Mouse (Mus musculus) limb, embryonic 14.5 days (tissue): Measurements from ENCODE around the gene Lin28a. TPM values are rescaled to one million over a fixed set of nuclear protein-coding genes. Genes with fewer than 3 reads are reported as not detected.
A peak's percentile ranks its signal among the peaks of the same experiment; 100 is the strongest.

Experiments used
- ATAC-seq: fragments of 200-750 bp; cut with Nextera tagmentation; 2 replicates; pipeline ENCODE4 v1.8.0; 2017; ENCODE audit warnings: low read depth, moderate number of reproducible peaks, moderate TSS enrichment; ENCODE audit not compliant: low FRiP score
- DNase-seq: peaks from one replicate; pipeline ENCODE4 v3.0.0-alpha.2; 2015; ENCODE audit warnings: low spot score
- H3K27ac ChIP-seq: fragments of 300-500 bp; sonication (generic); replicated peaks from 2 replicates; pipeline ENCODE4 v1.5.1; 2014; ENCODE audit warnings: low read depth, mild to moderate bottlenecking, low read length, moderate library complexity, mixed read lengths
- H3K27me3 ChIP-seq: fragments of 300-500 bp; sonication (generic); 2 replicates; pipeline ENCODE4 v1.6.1; 2014; ENCODE audit warnings: low read length, mixed read lengths; ENCODE audit not compliant: control insufficient read depth, insufficient read depth
- H3K36me3 ChIP-seq: fragments of 300-500 bp; sonication (generic); 2 replicates; pipeline ENCODE4 v1.6.1; 2014; ENCODE audit warnings: mild to moderate bottlenecking, low read length, moderate library complexity, mixed read lengths; ENCODE audit not compliant: control insufficient read depth, insufficient read depth
- H3K4me1 ChIP-seq: fragments of 300-500 bp; sonication (generic); 2 replicates; pipeline ENCODE4 v1.6.1; 2014; ENCODE audit warnings: antibody characterized with exemption, low read length, mixed read lengths; ENCODE audit not compliant: control insufficient read depth, insufficient read depth
- H3K4me2 ChIP-seq: fragments of 300-500 bp; sonication (generic); replicated peaks from 2 replicates; pipeline ENCODE4 v1.6.1; 2014; ENCODE audit warnings: low read depth, mild to moderate bottlenecking, low read length, moderate library complexity; ENCODE audit not compliant: severe bottlenecking
- H3K4me3 ChIP-seq: fragments of 300-500 bp; sonication (generic); replicated peaks from 2 replicates; pipeline ENCODE4 v1.5.1; 2014; ENCODE audit warnings: low read length
- H3K9ac ChIP-seq: fragments of 300-500 bp; sonication (generic); 2 replicates; pipeline ENCODE4 v1.6.1; 2014; ENCODE audit warnings: mild to moderate bottlenecking, low read depth, low read length, moderate library complexity; ENCODE audit not compliant: severe bottlenecking
- H3K9me3 ChIP-seq: fragments of 300-500 bp; sonication (generic); 2 replicates; pipeline ENCODE4 v1.6.1; 2016; ENCODE audit warnings: low read length; ENCODE audit not compliant: control insufficient read depth
- POLR2A ChIP-seq: fragments of 200-500 bp; IDR thresholded peaks from 2 replicates; pipeline ENCODE4 v1.8.0; 2012; ENCODE audit warnings: inconsistent platforms, mild to moderate bottlenecking, moderate library complexity, borderline replicate concordance; ENCODE audit not compliant: insufficient read depth, insufficient read length; ENCODE audit errors: extremely low read depth
- WGBS: fragments of 180-500 bp; shearing (Covaris S2); extraction: QIAGEN DNeasy Blood & Tissue Kit; methylation state at CpG from one replicate; pipeline ENCODE4 v1.1.7; 2014; 5-methylcytosine and 5-hydroxymethylcytosine counted together
- polyA plus RNA-seq, 2 experiments: library from polyadenylated mRNA; depleted of rRNA in 1 of 2; stranded (reverse) in 1 of 2; unstranded in 1 of 2; fragments of >200 nt; fragmentation: Nextera tagmentation in 1 of 2; extraction: Ambion mirVana in 1 of 2; gene quantifications; 2 replicates each; pipeline versions ENCODE4 v1.2.1 to v1.2.3; 2012 to 2014

The Lin28a gene
- polyA plus RNA-seq, 2 experiments: 0.11 TPM; not detected in 1

GRCm38 (mm10) chr4:133971741-133972140 lies 46.9 kb downstream of the Lin28a start:
- Histone ChIP-seq H3K4me3 (no peak overlapping the region), H3K4me1 (peaks cover 9% of the 10 kb centered on the region), H3K9ac (no peak overlapping the region), H3K27me3 (no peaks in the 10 kb centered on the region), H3K36me3 (peaks cover 41% of the 10 kb centered on the region), H3K27ac (no peak overlapping the region), H3K4me2 (no peak overlapping the region), H3K9me3 (no peaks in the 10 kb centered on the region)
- no peak for TF ChIP-seq POLR2A
- no peak for DNase-seq
- 55% methylated on average over 8 of the region's 8 CpGs for WGBS
- ATAC-seq: no peak

DNA sequence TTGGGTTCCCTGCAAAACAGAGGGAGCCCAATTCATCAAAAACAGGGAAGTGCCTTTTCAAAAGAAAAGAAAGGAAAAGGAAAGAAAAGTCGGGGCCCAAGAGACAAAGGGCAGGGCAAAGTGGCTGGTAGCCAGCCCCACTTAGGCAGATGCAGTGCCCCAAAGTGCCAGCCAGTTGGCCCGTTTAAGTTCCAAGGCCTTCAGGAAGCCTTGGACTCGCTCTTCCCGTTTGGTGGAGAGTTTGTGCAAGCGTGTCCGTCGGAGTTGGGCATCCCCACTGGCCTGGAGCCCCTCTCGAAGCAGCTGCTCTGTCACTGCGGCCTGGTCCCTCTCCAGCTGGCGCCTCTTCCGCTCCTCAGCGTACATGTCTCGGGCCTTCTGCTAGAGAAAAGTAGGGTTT lies 47.8 kb downstream of the Lin28a start:
- no peak for TF ChIP-seq POLR2A

GRCm38 (mm10) chr4:133970196-133970595 lies 48.4 kb downstream of the Lin28a start:
- Histone ChIP-seq H3K36me3 (peaks cover 46% of the 10 kb centered on the region), H3K9ac (no peak overlapping the region), H3K27ac (no peak overlapping the region), H3K4me2 (no peak overlapping the region), H3K4me1 (peaks cover 12% of the 10 kb centered on the region), H3K27me3 (no peaks in the 10 kb centered on the region), H3K9me3 (no peaks in the 10 kb centered on the region), H3K4me3 (no peak overlapping the region)
- no peak for DNase-seq
- ATAC-seq: no peak
- TF ChIP-seq POLR2A: no peak
- 62% methylated on average over 4 of the region's 4 CpGs for whole genome bisulfite sequencing

More for the DNA sequence above, 47.8 kb downstream of the Lin28a start:
- no peak overlapping the region for H3K9ac ChIP-seq
- H3K36me3 ChIP-seq: peaks cover 42% of the 10 kb centered on the region
- no peak overlapping the region for H3K4me2 ChIP-seq
- WGBS: 89% methylated on average over 13 of the region's 13 CpGs
- peaks cover 12% of the 10 kb centered on the region for H3K4me1 ChIP-seq
- no peak for ATAC-seq
- DNase-seq: no peak
- no peak overlapping the region for H3K4me3 ChIP-seq
- no peaks in the 10 kb centered on the region for H3K27me3 ChIP-seq
- H3K27ac ChIP-seq: no peak overlapping the region
- no peaks in the 10 kb centered on the region for H3K9me3 ChIP-seq

GRCm38 (mm10) chr4:133969114-133969770 lies 49.4 kb downstream of the Lin28a start:
- no peak for TF ChIP-seq POLR2A

DNA sequence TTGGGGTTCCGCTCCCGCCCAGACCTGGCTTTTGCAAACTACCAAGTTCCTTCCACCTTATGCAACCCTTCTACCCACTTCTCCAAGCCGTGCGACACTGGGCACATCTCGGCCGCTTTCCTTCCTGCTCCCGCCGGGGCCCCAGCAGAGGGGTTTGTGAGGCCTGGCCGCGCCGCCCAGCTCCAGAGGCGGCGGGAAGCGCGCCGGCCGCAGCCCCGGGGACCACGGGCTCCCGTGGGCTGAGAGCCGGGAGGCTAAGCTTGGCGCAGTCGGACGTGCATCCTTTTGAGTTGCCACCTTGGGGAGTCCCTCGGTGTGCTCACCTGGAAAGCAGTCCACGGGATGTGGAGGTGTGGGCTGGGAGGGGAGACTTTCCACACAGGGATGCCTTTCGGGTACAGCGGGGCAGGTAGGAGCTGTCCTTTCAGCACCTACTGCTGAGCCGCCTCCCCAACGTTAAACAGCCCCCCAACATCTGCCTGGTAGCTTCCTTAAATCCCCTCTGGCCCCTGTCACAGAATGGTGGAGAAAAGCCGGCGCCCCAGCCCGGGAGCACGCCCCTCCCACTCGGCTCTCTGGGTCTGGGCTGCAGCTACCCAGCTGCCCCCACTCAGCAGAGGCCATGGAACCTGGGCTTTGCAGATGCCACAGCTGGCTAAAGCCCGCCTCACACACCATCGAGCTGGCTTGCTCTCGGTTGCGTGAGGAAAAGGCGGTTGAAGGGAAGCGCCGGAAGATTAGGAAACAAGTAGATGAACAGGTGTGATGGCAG lies 50.3 kb downstream of the Lin28a start, which contains the start of gene Hmgn2:
Gene Hmgn2 (minus strand): TSS at position 501 of the 772 bp plus-strand sequence.
- peaks cover 54% of the 10 kb centered on the region for H3K36me3 ChIP-seq
- no peak for TF ChIP-seq POLR2A
- WGBS: under 1% methylated on average over 41 of the region's 42 CpGs

More at GRCm38 (mm10) chr4:133969114-133969770, 49.4 kb downstream of the Lin28a start:
- 33% methylated on average over 8 of the region's 8 CpGs for WGBS
- DNase-seq (no peak), ATAC-seq (no peak)
- H3K9me3 ChIP-seq: no peaks in the 10 kb centered on the region
- H3K4me2 ChIP-seq: peak overlapping the region; percentile 89; the same call in 1 of the 2 replicates
- peak overlapping the region; percentile 99; the same call in 1 of the 2 replicates for H3K27ac ChIP-seq
- H3K36me3 ChIP-seq: peaks cover 45% of the 10 kb centered on the region
- H3K9ac ChIP-seq: no peak overlapping the region; the same call in 1 of the 2 replicates
- peaks cover 12% of the 10 kb centered on the region for H3K4me1 ChIP-seq
- peak overlapping the region; percentile 76; the same call in 1 of the 2 replicates for H3K4me3 ChIP-seq
- no peaks in the 10 kb centered on the region for H3K27me3 ChIP-seq

More for the DNA sequence above, 50.3 kb downstream of the Lin28a start, which contains the start of gene Hmgn2:
- H3K4me3 ChIP-seq: peak within 1 kb of the TSS; percentile 76
- no peaks in the 10 kb centered on the region for H3K9me3 ChIP-seq
- H3K27ac ChIP-seq: peak within 1 kb of the TSS; percentile 99
- H3K9ac ChIP-seq: peak within 1 kb of the TSS; percentile 96
- H3K27me3 ChIP-seq: no peaks in the 10 kb centered on the region
- ATAC-seq (peak; percentile 61), DNase-seq (peak; percentile 61)
- H3K4me2 ChIP-seq: peak within 1 kb of the TSS; percentile 89
- H3K4me1 ChIP-seq: peaks cover 12% of the 10 kb centered on the region
